Mouse (Mus musculus) thymus, adult 2 months (tissue): ENCODE results near the gene B4galnt2. TPM values are rescaled to one million over a fixed set of nuclear protein-coding genes. Genes with fewer than 3 reads are reported as not detected.

Experiments
- DNase-seq: peaks from one replicate; pipeline ENCODE4 v3.0.0; 2021
- H3K27ac ChIP-seq: fragments of 200-500 bp; 2 replicates; pipeline ENCODE4 v1.5.1; 2012; ENCODE audit warnings: low read length, control low read depth; ENCODE audit not compliant: control insufficient read depth, insufficient read depth
- H3K27me3 ChIP-seq: fragments of 200-500 bp; 2 replicates; pipeline ENCODE4 v1.6.1; 2012; ENCODE audit warnings: mild to moderate bottlenecking, low read length, moderate library complexity, mixed read lengths; ENCODE audit not compliant: control insufficient read depth, insufficient read depth
- H3K36me3 ChIP-seq: fragments of 200-500 bp; 2 replicates; pipeline ENCODE4 v1.6.1; 2012; ENCODE audit warnings: mild to moderate bottlenecking, low read length, moderate library complexity; ENCODE audit not compliant: control insufficient read depth, insufficient read depth
- H3K4me1 ChIP-seq: fragments of 200-500 bp; replicated peaks from 2 replicates; pipeline ENCODE4 v1.6.1; 2012; ENCODE audit warnings: low read length; ENCODE audit not compliant: control insufficient read depth, insufficient read depth
- H3K4me3 ChIP-seq: fragments of 200-500 bp; 2 replicates; pipeline ENCODE4 v1.5.1; 2012; ENCODE audit warnings: mild to moderate bottlenecking, low read length, control low read depth, moderate library complexity; ENCODE audit not compliant: control insufficient read depth, insufficient read depth
- CTCF ChIP-seq: fragments of 200-500 bp; IDR thresholded peaks from 2 replicates; pipeline ENCODE4 v1.5.1; 2012; ENCODE audit warnings: mild to moderate bottlenecking, control low read depth, low read length, moderate library complexity, borderline replicate concordance; ENCODE audit not compliant: control insufficient read depth, poor library complexity, insufficient read depth; ENCODE audit errors: extremely low read depth
- POLR2A ChIP-seq: fragments of 200-500 bp; IDR thresholded peaks from 2 replicates; pipeline ENCODE4 v1.6.1; 2012; ENCODE audit warnings: mild to moderate bottlenecking, low read length, control low read depth, moderate library complexity; ENCODE audit not compliant: control insufficient read depth, poor library complexity, insufficient read depth; ENCODE audit errors: extremely low read depth
- WGBS: fragments of 180-500 bp; shearing (Covaris S2); methylation state at CpG from one replicate; pipeline ENCODE4 v1.1.7; 2018; 5-methylcytosine and 5-hydroxymethylcytosine counted together
- polyA plus RNA-seq: library from polyadenylated mRNA; depleted of rRNA; stranded (reverse); fragments of >200 nt; gene quantifications from 2 replicates; pipeline ENCODE4 v1.2.3, GENCODE M21; 2012

Gene B4galnt2
- polyA plus RNA-seq, 1 experiment: not detected

GRCm38 (mm10) chr11:95921991-95922621, 7.4 kb upstream of the B4galnt2 start:
- WGBS: 89% methylated on average over 12 of the region's 12 CpGs
- Histone ChIP-seq H3K4me3 (no peak overlapping the region), H3K36me3 (no peaks in the 10 kb centered on the region), H3K4me1 (no peaks in the 10 kb centered on the region), H3K27ac (no peak overlapping the region), H3K27me3 (peaks cover 2% of the 10 kb centered on the region; the same call in 1 of the 2 replicates)
- TF ChIP-seq CTCF (no peak), POLR2A (no peak)
- no peak for DNase-seq

DNA sequence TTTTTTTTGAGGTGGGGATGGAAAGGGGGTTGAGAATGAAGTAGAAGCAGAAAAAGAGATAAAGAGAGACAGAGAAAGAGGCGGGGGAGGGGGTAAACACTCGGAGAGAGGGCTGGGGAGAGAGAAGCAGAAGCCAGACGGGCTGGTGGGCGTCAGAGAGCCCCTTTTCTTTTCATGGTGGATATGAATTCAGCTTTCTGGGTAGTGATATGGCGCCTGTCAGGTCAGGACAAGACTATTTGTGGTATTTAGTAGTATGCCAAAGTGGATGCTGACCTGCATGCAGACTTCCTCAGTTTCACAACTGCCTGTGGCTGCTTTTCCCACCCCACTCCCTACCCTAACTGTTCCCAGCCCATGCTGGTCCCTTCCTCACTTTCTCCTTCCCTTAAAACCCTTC, 1.7 kb upstream of the B4galnt2 start:
- no peaks in the 10 kb centered on the region for H3K4me1 ChIP-seq
- H3K36me3 ChIP-seq: no peaks in the 10 kb centered on the region
- H3K4me3 ChIP-seq: no peak overlapping the region
- H3K27me3 ChIP-seq: peaks cover 16% of the 10 kb centered on the region; the same call in 1 of the 2 replicates
- DNase-seq: no peak
- TF ChIP-seq CTCF (no peak), POLR2A (no peak)
- WGBS: 17% methylated on average over 5 of the region's 5 CpGs
- no peak overlapping the region for H3K27ac ChIP-seq

- TF ChIP-seq CTCF (no peak), POLR2A (no peak)
- no peak for DNase-seq
- WGBS: 4% methylated on average over 28 of the region's 28 CpGs
- Histone ChIP-seq H3K4me1 (peaks cover 4% of the 10 kb centered on the region), H3K4me3 (no peak overlapping the region), H3K27ac (no peak overlapping the region), H3K36me3 (no peaks in the 10 kb centered on the region), H3K27me3 (peaks cover 16% of the 10 kb centered on the region; the same call in 1 of the 2 replicates)
These were observed 467 bp upstream of the B4galnt2 start for GRCm38 (mm10) chr11:95915006-95915710.

- WGBS: 5% methylated on average over 14 of the region's 14 CpGs
- Histone ChIP-seq H3K27ac (no peak overlapping the region), H3K4me1 (peaks cover 4% of the 10 kb centered on the region), H3K27me3 (peaks cover 16% of the 10 kb centered on the region; the same call in 1 of the 2 replicates), H3K4me3 (no peak overlapping the region), H3K36me3 (no peaks in the 10 kb centered on the region)
- TF ChIP-seq CTCF: no peak
- TF ChIP-seq POLR2A: no peak
- no peak for DNase-seq
These were observed 628 bp downstream of the B4galnt2 start for GRCm38 (mm10) chr11:95913959-95914566.

DNA sequence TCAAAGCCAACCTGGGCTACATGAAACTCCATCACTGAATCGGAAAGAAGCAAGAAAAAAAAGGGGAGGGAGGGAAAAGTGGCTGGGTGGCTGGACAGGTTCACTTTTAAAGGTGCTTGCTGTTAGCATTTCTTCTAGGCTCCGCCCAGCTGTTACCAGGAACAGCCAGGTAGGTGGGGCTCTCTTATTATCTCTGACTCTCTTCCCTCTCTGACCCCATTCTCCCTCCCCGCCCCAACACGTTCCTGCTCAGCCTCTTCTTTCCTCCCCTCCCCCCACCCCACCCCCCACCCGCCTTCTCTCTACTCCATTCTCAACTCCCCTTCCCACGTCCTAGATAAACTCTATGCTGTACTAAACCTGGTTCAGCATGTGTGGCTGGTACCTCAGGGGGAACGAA, 3.1 kb downstream of the B4galnt2 start:
- H3K27me3 ChIP-seq: peaks cover 14% of the 10 kb centered on the region; the same call in 1 of the 2 replicates
- peaks cover 4% of the 10 kb centered on the region for H3K4me1 ChIP-seq
- no peak overlapping the region for H3K4me3 ChIP-seq
- no peak for DNase-seq
- H3K36me3 ChIP-seq: no peaks in the 10 kb centered on the region
- TF ChIP-seq POLR2A (no peak), CTCF (no peak)
- 33% methylated on average over 7 of the region's 7 CpGs for WGBS
- no peak overlapping the region for H3K27ac ChIP-seq

- no peak overlapping the region for H3K4me3 ChIP-seq
- DNase-seq: no peak
These were observed 6.7 kb downstream of the B4galnt2 start for GRCm38 (mm10) chr11:95907805-95908524.

More at GRCm38 (mm10) chr11:95907805-95908524, 6.7 kb downstream of the B4galnt2 start:
- H3K4me1 ChIP-seq: peaks cover 4% of the 10 kb centered on the region
- H3K36me3 ChIP-seq: no peaks in the 10 kb centered on the region
- no peak overlapping the region for H3K27ac ChIP-seq
- TF ChIP-seq CTCF: no peak
- no peak for TF ChIP-seq POLR2A
- no peaks in the 10 kb centered on the region; the same call in 1 of the 2 replicates for H3K27me3 ChIP-seq
- WGBS: 13% methylated on average over 5 of the region's 5 CpGs
